Mouse (Mus musculus) embryonic facial prominence, embryonic 15.5 days (tissue): ENCODE measurements around the gene Vmn1r24. TPM values are rescaled to one million over a fixed set of nuclear protein-coding genes. Genes with fewer than 3 reads are reported as not detected.
"Not testable (repeated sequence)": the region's sequence is repeated elsewhere in the genome, so short reads cannot be mapped to it uniquely, and the experiment has no call there.

Experiments
- ATAC-seq: fragments of 200-750 bp; cut with Nextera tagmentation; 2 replicates; pipeline ENCODE4 v1.8.0; 2017; ENCODE audit warnings: low read depth, moderate TSS enrichment; ENCODE audit not compliant: insufficient number of reproducible peaks, low FRiP score, low TSS enrichment
- H3K27ac ChIP-seq: fragments of 300-500 bp; sonication (generic); replicated peaks from 2 replicates; pipeline ENCODE4 v1.5.1; 2015; ENCODE audit warnings: mild to moderate bottlenecking, inconsistent platforms
- H3K27me3 ChIP-seq: fragments of 300-500 bp; sonication (generic); 2 replicates; pipeline ENCODE4 v1.6.1; 2015; ENCODE audit warnings: inconsistent platforms
- H3K36me3 ChIP-seq: fragments of 300-500 bp; sonication (generic); 2 replicates; pipeline ENCODE4 v1.6.1; 2015; ENCODE audit warnings: mild to moderate bottlenecking, inconsistent platforms
- H3K4me1 ChIP-seq: fragments of 300-500 bp; sonication (generic); 2 replicates; pipeline ENCODE4 v1.6.1; 2015; ENCODE audit warnings: inconsistent platforms
- H3K4me2 ChIP-seq: fragments of 300-500 bp; sonication (generic); replicated peaks from 2 replicates; pipeline ENCODE4 v1.6.1; 2015; ENCODE audit warnings: mild to moderate bottlenecking, inconsistent platforms
- H3K4me3 ChIP-seq: fragments of 300-500 bp; sonication (generic); replicated peaks from 2 replicates; pipeline ENCODE4 v1.5.1; 2015; ENCODE audit warnings: mild to moderate bottlenecking, inconsistent platforms
- H3K9ac ChIP-seq: fragments of 300-500 bp; sonication (generic); 2 replicates; pipeline ENCODE4 v1.6.1; 2015; ENCODE audit warnings: inconsistent platforms
- H3K9me3 ChIP-seq: fragments of 300-500 bp; sonication (generic); replicated peaks from 2 replicates; pipeline ENCODE4 v1.6.1; 2016; ENCODE audit warnings: inconsistent platforms
- WGBS: fragments of 180-500 bp; shearing (Covaris S2); methylation state at CpG from one replicate; pipeline ENCODE4 v1.1.7; 2015; 5-methylcytosine and 5-hydroxymethylcytosine counted together
- polyA plus RNA-seq: library from polyadenylated mRNA; unstranded; fragments of >200 nt; fragmentation: Nextera tagmentation; extraction: Ambion mirVana; gene quantifications from 2 replicates; pipeline ENCODE4 v1.2.1, GENCODE M21; 2015

Gene Vmn1r24
- polyA plus RNA-seq, result not detected in 2 replicates

DNA sequence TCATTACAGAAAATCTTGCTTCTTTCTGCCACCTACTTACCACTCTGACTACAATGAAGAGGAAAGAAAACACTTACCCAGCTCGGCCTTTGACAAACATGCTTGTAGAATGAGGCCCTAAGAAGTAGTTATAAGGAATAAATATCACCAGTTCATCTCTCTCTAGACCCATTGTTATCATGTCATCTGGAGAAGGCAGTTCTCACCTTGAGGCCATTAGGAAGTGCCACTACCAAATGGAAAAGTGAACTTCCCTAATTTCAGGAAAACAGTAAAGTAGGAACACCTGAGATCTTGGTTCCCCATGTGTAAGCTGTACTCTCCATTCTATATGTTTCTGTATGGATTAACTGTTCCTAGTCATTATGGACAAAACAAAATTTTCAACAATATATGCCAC, at the start of gene Vmn1r24:
Gene Vmn1r24 (minus strand): TSS at position 101 of the 400 bp plus-strand sequence.
- H3K9ac ChIP-seq, H3K4me1 ChIP-seq, ATAC-seq, H3K27ac ChIP-seq, H3K4me2 ChIP-seq, H3K36me3 ChIP-seq, H3K9me3 ChIP-seq, H3K4me3 ChIP-seq, H3K27me3 ChIP-seq: not testable (repeated sequence)
- 71% methylated on average over 1 of the region's 1 CpGs for WGBS

DNA sequence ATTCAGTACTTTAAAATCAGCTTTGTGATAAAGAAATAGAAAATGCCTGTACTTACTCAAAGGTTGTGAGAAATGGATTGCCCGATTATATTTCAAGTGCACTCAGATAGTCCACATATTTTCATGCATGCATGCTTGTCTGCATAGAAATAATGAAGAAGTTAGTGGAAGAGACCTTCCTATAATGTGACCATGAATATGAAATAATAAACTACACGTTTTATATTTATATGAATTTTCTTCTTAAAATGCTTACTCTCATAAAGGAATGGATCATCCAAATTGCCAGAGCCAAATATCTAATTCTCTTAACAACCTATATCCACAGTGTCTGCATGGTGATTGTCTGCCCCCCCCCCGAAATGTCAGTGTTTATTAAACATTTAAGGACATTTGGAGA, 19.4 kb upstream of the Vmn1r24 start, which contains the start of gene Vmn1r25:
Gene Vmn1r25 (minus strand): TSS at position 101 of the 400 bp plus-strand sequence.
- Histone ChIP-seq H3K27ac (no peak within 1 kb of the TSS), H3K9me3 (no peaks in the 10 kb centered on the region), H3K4me3 (no peak within 1 kb of the TSS), H3K36me3 (no peaks in the 10 kb centered on the region), H3K27me3 (no peaks in the 10 kb centered on the region), H3K4me2 (no peak within 1 kb of the TSS), H3K4me1 (no peaks in the 10 kb centered on the region), H3K9ac (no peak within 1 kb of the TSS)
- 55% methylated on average over 3 of the region's 3 CpGs for WGBS
- ATAC-seq, result no peak

DNA sequence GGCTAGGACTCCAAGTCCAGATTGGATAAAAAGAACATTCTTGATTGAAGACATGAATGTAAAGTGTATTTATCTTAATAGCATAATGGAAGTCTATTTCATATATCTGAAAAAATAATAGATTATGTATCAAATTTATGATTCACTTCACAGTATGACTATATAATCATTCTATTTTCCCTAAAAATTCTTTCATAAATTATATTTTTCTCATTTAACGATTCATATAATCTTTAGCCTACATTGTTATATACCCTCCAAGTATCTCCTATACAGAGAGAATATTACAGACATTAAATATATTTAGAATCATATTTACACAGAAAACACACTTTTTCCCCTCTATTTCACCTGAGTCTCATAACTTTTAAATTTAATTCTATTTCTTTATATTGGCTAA, 34.6 kb downstream of the Vmn1r24 start, which contains the start of gene Vmn1r23:
Gene Vmn1r23 (minus strand): TSS at position 101 of the 400 bp plus-strand sequence.
- Histone ChIP-seq H3K9me3 (no peaks in the 10 kb centered on the region), H3K4me2 (no peak within 1 kb of the TSS), H3K4me3 (no peak within 1 kb of the TSS), H3K27me3 (no peaks in the 10 kb centered on the region), H3K27ac (no peak within 1 kb of the TSS), H3K9ac (no peak within 1 kb of the TSS), H3K36me3 (no peaks in the 10 kb centered on the region), H3K4me1 (no peaks in the 10 kb centered on the region)
- ATAC-seq, result no peak
- 93% methylated on average over 1 of the region's 1 CpGs for WGBS

DNA sequence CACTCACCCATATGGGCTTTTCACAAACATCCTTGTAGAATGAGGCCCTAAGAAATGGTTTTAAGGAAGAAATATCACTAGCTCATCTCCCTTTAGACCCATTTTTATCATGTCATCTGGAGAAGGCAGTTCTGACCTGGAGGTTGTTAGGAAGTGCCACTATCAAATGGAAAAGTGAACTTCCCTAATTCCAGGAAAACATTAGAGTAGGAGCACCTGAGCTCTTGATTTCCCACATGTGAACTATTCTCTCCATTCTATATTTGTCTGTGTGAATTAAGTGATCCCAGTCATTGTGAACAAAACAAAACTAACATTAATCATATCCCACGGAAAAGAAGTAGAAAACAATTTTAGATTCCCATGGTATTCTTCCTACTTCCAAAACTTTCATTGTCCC, 53.4 kb downstream of the Vmn1r24 start, which contains the start of gene Vmn1r22:
Gene Vmn1r22 (minus strand): TSS at position 101 of the 400 bp plus-strand sequence.
- no peak for ATAC-seq
- H3K4me3 ChIP-seq, result no peak within 1 kb of the TSS
- H3K27me3 ChIP-seq, result no peaks in the 10 kb centered on the region
- no peaks in the 10 kb centered on the region for H3K9me3 ChIP-seq
- H3K9ac ChIP-seq, result no peak within 1 kb of the TSS
- 78% methylated on average over 1 of the region's 1 CpGs for WGBS
- no peaks in the 10 kb centered on the region for H3K4me1 ChIP-seq
- H3K4me2 ChIP-seq, result no peak within 1 kb of the TSS
- H3K27ac ChIP-seq, result no peak within 1 kb of the TSS
- H3K36me3 ChIP-seq, result no peaks in the 10 kb centered on the region

Other genes with a start within 250 kb of the Vmn1r24 start
- 39.7 and 42.4 TPM in 2 replicates for gene Vopp1, start 136.3 kb downstream of the Vmn1r24 start, polyA plus RNA-seq
- not detected in 2 replicates for gene Vmn1r21, start 111.2 kb downstream of the Vmn1r24 start, polyA plus RNA-seq
- not detected in 2 replicates for gene Vmn1r22, start 53.5 kb downstream of the Vmn1r24 start, polyA plus RNA-seq
- gene Vmn1r23, start 34.7 kb downstream of the Vmn1r24 start, polyA plus RNA-seq, result not detected in 2 replicates
- gene Vmn1r25, start 19.3 kb upstream of the Vmn1r24 start, polyA plus RNA-seq, result not detected in 2 replicates
- not detected in 2 replicates for gene Vmn1r26, start 53.7 kb upstream of the Vmn1r24 start, polyA plus RNA-seq